Comparison of ENCODE assay signal across 11 mouse cellular contexts in genomic region chr1:194675106-194675890, GRCm38 (mm10). TPM values are rescaled to one million over a fixed set of nuclear protein-coding genes. Genes with fewer than 3 reads are reported as not detected.
DNase-seq lines count a peak whose midpoint lies in the region; ATAC-seq and TF ChIP-seq lines count a peak whose summit lies in the region.
"Had no signal": no experiment of that assay in that cellular context is flagged by ENCODE, and none has a peak within 500 bp of the region (broad histone marks: within the 10 kb centered on the region; RNA-seq: fewer than 3 reads in every experiment).

No protein-coding gene starts in this region.

- 81% methylated on average over 3 of the region's 3 CpGs for WGBS in kidney, adult 2 months
- WGBS in kidney, embryonic 14.5 days = 87% methylated on average over 3 of the region's 3 CpGs
- 83% methylated on average over 3 of the region's 3 CpGs for WGBS in forebrain, embryonic 16.5 days
- 75% methylated on average over 3 of the region's 3 CpGs for WGBS in liver, postnatal 0 days (ENCODE audit: insufficient replicate concordance)

- no peaks in the 10 kb centered on the region for H3K27me3 ChIP-seq in kidney, adult 2 months (replicated peaks; ENCODE audit: control insufficient read depth, insufficient read depth, low read length)
- H3K27me3 ChIP-seq in kidney, embryonic 14.5 days (ENCODE audit: control insufficient read depth, insufficient read depth, low read length) = no peaks in the 10 kb centered on the region
- no peaks in the 10 kb centered on the region for H3K27me3 ChIP-seq in forebrain, embryonic 16.5 days (replicated peaks; ENCODE audit: control insufficient read depth, insufficient read depth, low read length)
- H3K27me3 ChIP-seq in liver, postnatal 0 days (ENCODE audit: insufficient read depth, low read length) = no peaks in the 10 kb centered on the region
- H3K27me3 ChIP-seq: midbrain, embryonic 12.5 days had no signal

- no peak for ATAC-seq in kidney, embryonic 14.5 days (ENCODE audit: low FRiP score, low TSS enrichment)
- peak; percentile 38; the same call in 1 of the 2 replicates for ATAC-seq in forebrain, embryonic 16.5 days
- ATAC-seq in liver, postnatal 0 days = no peak

- no peak for TF ChIP-seq EP300 in liver, postnatal 0 days (IDR thresholded peaks at IDR 0.05; ENCODE audit: low read depth)

- H3K4me3 ChIP-seq in kidney, adult 2 months (ENCODE audit: insufficient read depth, low read depth, low read length) = no peak overlapping the region
- no peak overlapping the region for H3K4me3 ChIP-seq in kidney, embryonic 14.5 days (ENCODE audit: low read length)
- no peak overlapping the region for H3K4me3 ChIP-seq in forebrain, embryonic 16.5 days (replicated peaks; ENCODE audit: low read length)
- H3K4me3 ChIP-seq in liver, postnatal 0 days (ENCODE audit: low read depth, low read length) = no peak overlapping the region
- H3K4me3 ChIP-seq: midbrain, embryonic 12.5 days had no signal

- no peaks in the 10 kb centered on the region for H3K36me3 ChIP-seq in kidney, adult 2 months (ENCODE audit: control insufficient read depth, insufficient read depth, low read length)
- H3K36me3 ChIP-seq in kidney, embryonic 14.5 days (ENCODE audit: control insufficient read depth, insufficient read depth, low read length) = no peaks in the 10 kb centered on the region
- H3K36me3 ChIP-seq in forebrain, embryonic 16.5 days (ENCODE audit: control insufficient read depth, insufficient read depth) = 0 out of 2 replicates have a peak, but pooled peaks cover 6% of the 10 kb centered on the region
- no peaks in the 10 kb centered on the region for H3K36me3 ChIP-seq in liver, postnatal 0 days (replicated peaks; ENCODE audit: insufficient read depth, low read length)
- H3K36me3 ChIP-seq: midbrain, embryonic 12.5 days had no signal

- H3K9me3 ChIP-seq in kidney, embryonic 14.5 days (ENCODE audit: control insufficient read depth, low read length) = no peaks in the 10 kb centered on the region
- H3K9me3 ChIP-seq in forebrain, embryonic 16.5 days (ENCODE audit: control insufficient read depth, low read length) = no peaks in the 10 kb centered on the region
- H3K9me3 ChIP-seq in liver, postnatal 0 days (ENCODE audit: low read length) = no peaks in the 10 kb centered on the region
- H3K9me3 ChIP-seq: midbrain, embryonic 12.5 days had no signal

- no peak overlapping the region for H3K4me2 ChIP-seq in kidney, embryonic 14.5 days (replicated peaks; ENCODE audit: low read depth, low read length)
- no peak overlapping the region for H3K4me2 ChIP-seq in forebrain, embryonic 16.5 days (ENCODE audit: low read length)
- 0 out of 2 replicates have a peak overlapping the region, but pooled peaks have one; percentile 18 for H3K4me2 ChIP-seq in liver, postnatal 0 days (ENCODE audit: low read depth, low read length)
- H3K4me2 ChIP-seq: midbrain, embryonic 12.5 days had no signal

- peaks cover 34% of the 10 kb centered on the region for H3K4me1 ChIP-seq in kidney, adult 2 months (ENCODE audit: control insufficient read depth, insufficient read depth, low read length)
- peaks cover 27% of the 10 kb centered on the region for H3K4me1 ChIP-seq in kidney, embryonic 14.5 days (ENCODE audit: control insufficient read depth, insufficient read depth, low read length)
- peaks cover 15% of the 10 kb centered on the region for H3K4me1 ChIP-seq in forebrain, embryonic 16.5 days (replicated peaks; ENCODE audit: control insufficient read depth, insufficient read depth, low read length)
- H3K4me1 ChIP-seq in liver, postnatal 0 days (ENCODE audit: insufficient read depth) = peaks cover 38% of the 10 kb centered on the region

- DNase-seq in cerebellum, postnatal 10 days = peak; percentile 18 to 25
- no peak for DNase-seq in cerebellum, adult 11 months
- DNase-seq in kidney, adult 2 months = peak; percentile 87
- DNase-seq in liver, postnatal 0 days = no peak
- DNase-seq in urinary bladder, postnatal 4 days (ENCODE audit: low spot score in 2 of 2) = no peak
- no peak for DNase-seq in embryo, embryonic 9.5 days (ENCODE audit: extremely low spot score)
- DNase-seq: adrenal gland, adult 2 months; lung, adult 2 months had no signal

- H3K27ac ChIP-seq in kidney, adult 2 months (ENCODE audit: insufficient read depth, low read depth, low read length) = peak overlapping the region; percentile 2
- no peak overlapping the region for H3K27ac ChIP-seq in kidney, embryonic 14.5 days (ENCODE audit: low read depth, low read length)
- no peak overlapping the region for H3K27ac ChIP-seq in forebrain, embryonic 16.5 days (ENCODE audit: low read length)
- no peak overlapping the region for H3K27ac ChIP-seq in liver, postnatal 0 days (ENCODE audit: low read depth)
- H3K27ac ChIP-seq: midbrain, embryonic 12.5 days had no signal

- no peak overlapping the region for H3K9ac ChIP-seq in kidney, embryonic 14.5 days (ENCODE audit: low read depth, low read length)
- H3K9ac ChIP-seq in forebrain, embryonic 16.5 days (replicated peaks; ENCODE audit: low read depth, low read length) = no peak overlapping the region
- no peak overlapping the region for H3K9ac ChIP-seq in liver, postnatal 0 days (replicated peaks)
- H3K9ac ChIP-seq: midbrain, embryonic 12.5 days had no signal

- TF ChIP-seq CTCF in kidney, adult 2 months (conservative IDR thresholded peaks at IDR 0.05; ENCODE audit: insufficient read depth, insufficient read length, low read depth, low read length) = no peak
- TF ChIP-seq CTCF in liver, postnatal 0 days (IDR thresholded peaks at IDR 0.05; ENCODE audit: low read depth) = no peak

- TF ChIP-seq POLR2A in kidney, adult 2 months (IDR thresholded peaks at IDR 0.05; ENCODE audit: low read depth, low read length) = no peak

RNA-seq across cellular contexts. Expression of gene Plxna2, which starts 57.3 kb away (rescaled TPM):
- 5.1 and 5.9 TPM in 2 replicates for polyA plus RNA-seq in kidney, adult 2 months (2012; rRNA removed)
- 4.4 and 7.4 TPM in 2 replicates for polyA plus RNA-seq in kidney, embryonic 14.5 days (2014; fragmentation: Nextera tagmentation; extraction: Ambion mirVana)
- 76.0 and 80.3 TPM in 2 replicates for polyA plus RNA-seq in forebrain, embryonic 16.5 days (2015; fragmentation: Nextera tagmentation; extraction: Ambion mirVana)
- 1.5 and 2.3 TPM in 2 replicates for polyA plus RNA-seq in liver, postnatal 0 days (2015; fragmentation: Nextera tagmentation; extraction: Ambion mirVana)

Comparison
In these comparisons a context has a peak if more than half of its experiments do, and no peak if none do; other contexts are left out.
1. DNase-seq: peak in cerebellum, postnatal 10 days (2 of 2) and kidney, adult 2 months (single experiment); none in cerebellum, adult 11 months (single experiment), liver, postnatal 0 days (single experiment), urinary bladder, postnatal 4 days (0 of 2) and embryo, embryonic 9.5 days (single experiment).